Mouse (Mus musculus) hindbrain, embryonic 14.5 days (tissue): ENCODE measurements at regions not wholly inside any gene's neighbourhood (a gene's known extent, or its start where the extent isn't known, plus 50 kb on each side); places are given as distances from the start of the nearest gene placed in this dataset.

ENCODE experiments used
- ATAC-seq: fragments of 200-750 bp; cut with Nextera tagmentation; 2 replicates; pipeline ENCODE4 v1.8.0; 2017; ENCODE audit warnings: moderate number of reproducible peaks, mild to moderate bottlenecking, moderate TSS enrichment, moderate library complexity; ENCODE audit not compliant: low FRiP score
- DNase-seq: peaks from one replicate; pipeline ENCODE4 v3.0.0-alpha.2; 2015; ENCODE audit warnings: low spot score
- H3K27ac ChIP-seq: fragments of 300-500 bp; sonication (generic); 2 replicates; pipeline ENCODE4 v1.5.1; 2014; ENCODE audit warnings: mild to moderate bottlenecking, moderate library complexity
- H3K27me3 ChIP-seq: fragments of 300-500 bp; sonication (generic); 2 replicates; pipeline ENCODE4 v1.6.1; 2014; ENCODE audit warnings: mild to moderate bottlenecking, low read length, mixed read lengths; ENCODE audit not compliant: control insufficient read depth, insufficient read depth
- H3K36me3 ChIP-seq: fragments of 300-500 bp; sonication (generic); replicated peaks from 2 replicates; pipeline ENCODE4 v1.6.1; 2014; ENCODE audit not compliant: control insufficient read depth, insufficient read depth
- H3K4me1 ChIP-seq: fragments of 300-500 bp; sonication (generic); replicated peaks from 2 replicates; pipeline ENCODE4 v1.6.1; 2014; ENCODE audit warnings: antibody characterized with exemption, low read length, mixed read lengths; ENCODE audit not compliant: control insufficient read depth, insufficient read depth
- H3K4me2 ChIP-seq: fragments of 300-500 bp; sonication (generic); replicated peaks from 2 replicates; pipeline ENCODE4 v1.6.1; 2014; ENCODE audit warnings: mild to moderate bottlenecking, moderate library complexity
- H3K4me3 ChIP-seq: fragments of 300-500 bp; sonication (generic); replicated peaks from 2 replicates; pipeline ENCODE4 v1.5.1; 2014; ENCODE audit warnings: mild to moderate bottlenecking, low read length
- H3K9ac ChIP-seq: fragments of 300-500 bp; sonication (generic); 2 replicates; pipeline ENCODE4 v1.6.1; 2014
- H3K9me3 ChIP-seq: fragments of 300-500 bp; sonication (generic); 2 replicates; pipeline ENCODE4 v1.6.1; 2016; ENCODE audit warnings: low read length; ENCODE audit not compliant: control insufficient read depth
- WGBS: fragments of 180-500 bp; shearing (Covaris S2); extraction: QIAGEN DNeasy Blood & Tissue Kit; methylation state at CpG from one replicate; pipeline ENCODE4 v1.1.7; 2014; 5-methylcytosine and 5-hydroxymethylcytosine counted together

DNA sequence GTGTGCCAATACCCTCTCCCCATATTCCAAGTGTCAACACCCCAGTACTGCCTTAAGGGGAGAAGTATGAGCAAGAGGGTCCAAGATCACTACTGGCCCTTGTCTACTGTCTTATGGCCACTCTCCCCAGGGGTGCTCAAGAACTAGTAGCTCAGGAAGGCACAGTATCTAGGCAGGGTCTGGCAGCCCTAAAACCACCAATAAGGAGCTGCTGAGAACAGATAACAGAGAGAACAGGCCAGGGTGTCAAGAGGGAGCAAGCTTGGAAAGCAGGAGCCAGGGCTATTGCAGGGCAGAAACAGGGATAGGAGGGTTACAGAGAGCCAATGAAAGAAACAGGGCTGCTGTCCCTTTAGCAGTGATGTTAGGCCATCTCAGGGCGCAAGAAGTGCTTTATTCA, 139.6 kb upstream of the D7Ertd443e start:
- H3K9ac ChIP-seq: no peak overlapping the region
- no peaks in the 10 kb centered on the region for H3K4me1 ChIP-seq
- H3K36me3 ChIP-seq: no peaks in the 10 kb centered on the region
- 92% methylated on average over 1 of the region's 1 CpGs for WGBS
- no peak overlapping the region for H3K4me3 ChIP-seq
- DNase-seq (no peak), ATAC-seq (no peak)
- H3K27me3 ChIP-seq: no peaks in the 10 kb centered on the region
- no peak overlapping the region for H3K4me2 ChIP-seq
- no peaks in the 10 kb centered on the region for H3K9me3 ChIP-seq
- no peak overlapping the region for H3K27ac ChIP-seq

DNA sequence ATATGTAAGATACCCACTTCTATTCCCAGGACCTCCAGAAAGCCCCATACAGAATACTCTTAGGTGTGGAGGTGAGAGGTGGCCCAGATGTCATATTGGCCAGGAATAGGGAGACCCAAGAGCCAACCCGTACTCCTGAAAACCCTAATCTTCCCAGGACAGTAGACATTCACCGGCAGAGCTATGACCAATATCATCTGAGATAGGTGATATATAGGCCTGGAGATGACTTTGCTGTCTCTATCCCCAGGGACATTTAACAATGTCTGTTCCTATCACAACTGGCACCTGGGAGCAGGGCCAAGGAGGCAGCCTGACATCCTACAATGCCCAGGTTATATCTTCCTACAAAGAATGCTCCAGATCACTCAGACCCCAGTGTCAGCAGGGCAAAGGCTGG, 140.0 kb upstream of the D7Ertd443e start:
- no peak for ATAC-seq
- DNase-seq: no peak
- Histone ChIP-seq H3K27me3 (no peaks in the 10 kb centered on the region), H3K9ac (no peak overlapping the region), H3K4me3 (no peak overlapping the region), H3K4me2 (no peak overlapping the region), H3K36me3 (no peaks in the 10 kb centered on the region), H3K4me1 (no peaks in the 10 kb centered on the region), H3K9me3 (no peaks in the 10 kb centered on the region), H3K27ac (no peak overlapping the region)
- 98% methylated on average over 2 of the region's 2 CpGs for WGBS

DNA sequence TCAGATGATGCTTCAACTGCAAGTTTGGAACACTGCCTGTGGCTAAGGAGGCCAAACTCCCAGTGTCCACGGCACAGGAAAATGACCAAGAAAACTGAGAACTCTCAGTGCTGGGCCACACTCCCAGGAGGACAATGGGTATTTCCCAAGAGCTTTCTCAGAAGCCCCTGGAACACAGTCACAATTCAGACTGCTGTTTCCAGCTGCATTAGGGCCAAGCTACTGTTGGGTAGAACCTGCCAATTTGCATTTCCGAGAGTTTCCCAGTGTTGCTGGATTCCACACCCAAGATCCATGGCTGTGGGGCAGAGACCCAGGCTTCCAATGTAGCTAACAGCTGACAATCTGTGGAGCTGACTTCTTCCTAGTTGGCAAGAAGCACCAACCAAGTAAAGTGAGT, 141.9 kb upstream of the D7Ertd443e start:
- no peaks in the 10 kb centered on the region for H3K4me1 ChIP-seq
- H3K4me3 ChIP-seq: no peak overlapping the region
- no peaks in the 10 kb centered on the region for H3K36me3 ChIP-seq
- no peak overlapping the region for H3K9ac ChIP-seq
- DNase-seq: no peak
- WGBS: 86% methylated on average over 2 of the region's 2 CpGs
- no peak overlapping the region for H3K4me2 ChIP-seq
- H3K27ac ChIP-seq: no peak overlapping the region
- no peaks in the 10 kb centered on the region for H3K9me3 ChIP-seq
- H3K27me3 ChIP-seq: no peaks in the 10 kb centered on the region
- no peak for ATAC-seq

DNA sequence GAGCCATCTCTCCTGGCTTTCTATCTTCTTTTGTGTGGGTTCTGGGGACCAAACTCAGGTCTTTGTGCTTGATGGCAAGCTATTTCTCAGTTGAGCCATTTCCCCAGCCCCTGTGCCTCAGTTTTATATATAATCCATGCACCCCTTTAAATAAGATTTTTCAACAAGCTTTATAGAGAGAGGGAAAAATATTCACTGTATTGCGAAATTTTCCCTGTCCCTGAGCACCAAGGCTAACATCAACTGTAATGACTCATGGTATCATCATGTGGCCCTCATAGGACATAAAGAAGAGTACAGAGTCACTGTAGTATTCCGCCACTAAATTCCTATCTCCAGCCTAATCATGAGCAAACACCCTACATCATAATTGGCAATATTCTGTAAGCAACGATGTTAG, 142.4 kb upstream of the Dock1 start:
- 89% methylated on average over 3 of the region's 3 CpGs for WGBS
- no peak overlapping the region for H3K9ac ChIP-seq

DNA sequence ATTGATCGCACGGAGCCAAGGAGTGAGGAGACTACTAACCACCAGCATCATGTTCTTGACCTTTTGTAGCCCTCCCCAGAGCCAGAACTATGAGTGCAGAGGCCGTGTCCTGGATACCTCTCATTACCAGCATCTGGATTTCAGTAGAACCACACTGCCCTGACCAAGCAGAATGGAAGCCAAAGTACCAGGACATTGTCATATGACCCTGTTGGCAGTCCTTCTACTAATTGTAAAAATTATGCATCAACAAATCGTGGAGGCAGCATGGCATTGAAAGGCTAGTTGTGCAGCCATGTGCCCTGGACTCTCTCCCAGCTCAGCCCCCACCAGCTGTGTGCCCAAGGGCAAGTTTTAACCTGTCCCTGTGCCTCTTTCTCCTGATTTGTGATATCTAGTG, 135.6 kb upstream of the Dock1 start:
- Histone ChIP-seq H3K4me3 (no peak overlapping the region), H3K9me3 (no peaks in the 10 kb centered on the region), H3K9ac (no peak overlapping the region), H3K36me3 (no peaks in the 10 kb centered on the region), H3K27ac (no peak overlapping the region), H3K4me1 (no peaks in the 10 kb centered on the region), H3K4me2 (no peak overlapping the region), H3K27me3 (no peaks in the 10 kb centered on the region)
- no peak for ATAC-seq
- WGBS: 84% methylated on average over 4 of the region's 4 CpGs
- no peak for DNase-seq

More for the DNA sequence above, 142.4 kb upstream of the Dock1 start:
- H3K27me3 ChIP-seq: no peaks in the 10 kb centered on the region
- H3K27ac ChIP-seq: no peak overlapping the region
- H3K4me2 ChIP-seq: no peak overlapping the region
- DNase-seq: no peak
- H3K4me1 ChIP-seq: no peaks in the 10 kb centered on the region
- H3K4me3 ChIP-seq: no peak overlapping the region
- H3K9me3 ChIP-seq: no peaks in the 10 kb centered on the region
- ATAC-seq: no peak
- no peaks in the 10 kb centered on the region for H3K36me3 ChIP-seq

DNA sequence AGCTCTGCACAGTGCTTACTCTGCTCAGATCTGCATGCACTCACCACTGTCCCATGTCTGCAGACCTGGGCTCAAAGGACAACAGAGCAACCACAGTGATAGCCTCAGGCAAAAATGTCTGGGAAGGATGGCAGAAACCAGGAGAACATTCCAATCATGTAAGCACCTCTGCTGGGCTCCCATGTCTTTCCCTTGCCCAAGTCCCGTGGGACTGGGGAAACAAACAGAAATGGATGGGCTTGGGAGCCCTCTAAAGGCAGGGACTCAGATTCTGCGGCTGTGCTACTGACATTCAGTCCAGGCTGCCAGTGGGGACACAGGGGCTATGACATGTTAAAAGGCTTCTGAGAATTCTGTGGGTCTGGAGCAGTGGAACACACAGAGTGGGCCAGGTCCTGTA, 128.8 kb upstream of the Dock1 start:
- Histone ChIP-seq H3K9me3 (no peaks in the 10 kb centered on the region), H3K9ac (no peak overlapping the region), H3K27ac (no peak overlapping the region), H3K4me3 (no peak overlapping the region), H3K36me3 (no peaks in the 10 kb centered on the region), H3K4me2 (no peak overlapping the region), H3K27me3 (no peaks in the 10 kb centered on the region), H3K4me1 (no peaks in the 10 kb centered on the region)
- WGBS: 61% methylated on average over 2 of the region's 2 CpGs
- ATAC-seq (no peak), DNase-seq (no peak)

DNA sequence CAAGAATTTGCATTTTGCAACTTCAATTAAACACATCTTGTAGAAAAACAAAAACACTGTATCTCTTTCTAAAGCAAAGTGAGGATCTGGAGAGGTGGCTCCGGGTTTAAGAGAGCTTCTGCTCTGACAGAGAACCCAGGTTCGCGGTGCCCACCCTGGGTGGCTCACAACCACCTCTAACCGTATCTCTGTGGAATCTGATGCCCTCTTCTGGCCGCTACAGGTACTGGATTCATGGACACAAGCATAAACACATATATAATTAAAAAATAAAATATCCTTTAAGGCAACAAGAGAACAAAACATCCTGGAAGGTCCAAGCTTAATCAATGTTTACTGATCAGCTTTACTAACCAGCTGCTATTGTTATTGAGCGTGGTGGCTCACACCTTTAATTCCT, 124.3 kb upstream of the Dock1 start:
- no peak overlapping the region for H3K27ac ChIP-seq
- H3K27me3 ChIP-seq: no peaks in the 10 kb centered on the region
- no peaks in the 10 kb centered on the region for H3K9me3 ChIP-seq
- ATAC-seq (no peak), DNase-seq (no peak)
- no peaks in the 10 kb centered on the region for H3K4me1 ChIP-seq
- no peaks in the 10 kb centered on the region for H3K36me3 ChIP-seq
- WGBS: 89% methylated on average over 6 of the region's 6 CpGs
- no peak overlapping the region for H3K9ac ChIP-seq
- no peak overlapping the region for H3K4me3 ChIP-seq
- H3K4me2 ChIP-seq: no peak overlapping the region

DNA sequence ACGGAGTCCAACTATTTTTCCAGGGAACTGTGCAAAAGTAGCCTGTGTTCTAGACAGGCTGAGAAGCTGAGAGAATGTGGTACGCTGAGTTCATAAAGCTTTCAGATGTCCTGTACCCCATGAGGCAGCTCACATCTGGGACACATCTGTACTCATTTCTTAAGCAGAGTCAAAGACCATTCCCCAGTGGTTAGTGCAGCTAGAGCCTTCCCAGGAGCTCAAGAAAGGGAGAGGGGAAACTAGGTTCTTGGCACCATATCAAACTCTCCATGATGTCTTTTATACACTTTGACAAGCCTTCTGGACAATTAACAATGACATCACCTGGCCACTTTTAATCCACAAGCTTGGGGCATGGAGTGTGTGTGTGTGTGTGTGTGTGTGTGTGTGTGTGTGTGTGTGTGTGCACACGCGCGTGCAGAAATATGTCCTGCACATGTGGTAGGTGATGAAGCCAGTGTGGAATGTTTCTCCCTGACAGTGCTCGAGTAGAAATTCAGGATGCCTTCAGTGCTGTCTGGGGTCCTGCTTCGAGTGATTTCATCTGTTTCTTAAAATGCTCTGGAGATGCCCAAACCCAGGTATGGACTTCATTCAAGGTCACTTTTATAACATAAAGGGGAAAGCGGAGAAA, 121.1 kb upstream of the Dock1 start:
- Histone ChIP-seq H3K27me3 (no peaks in the 10 kb centered on the region), H3K9me3 (no peaks in the 10 kb centered on the region), H3K4me2 (no peak overlapping the region), H3K27ac (no peak overlapping the region), H3K4me1 (0 out of 2 replicates have a peak, but pooled peaks cover 6% of the 10 kb centered on the region), H3K4me3 (no peak overlapping the region), H3K9ac (no peak overlapping the region), H3K36me3 (no peaks in the 10 kb centered on the region)
- 88% methylated on average over 8 of the region's 8 CpGs for WGBS
- no peak for ATAC-seq
- no peak for DNase-seq

DNA sequence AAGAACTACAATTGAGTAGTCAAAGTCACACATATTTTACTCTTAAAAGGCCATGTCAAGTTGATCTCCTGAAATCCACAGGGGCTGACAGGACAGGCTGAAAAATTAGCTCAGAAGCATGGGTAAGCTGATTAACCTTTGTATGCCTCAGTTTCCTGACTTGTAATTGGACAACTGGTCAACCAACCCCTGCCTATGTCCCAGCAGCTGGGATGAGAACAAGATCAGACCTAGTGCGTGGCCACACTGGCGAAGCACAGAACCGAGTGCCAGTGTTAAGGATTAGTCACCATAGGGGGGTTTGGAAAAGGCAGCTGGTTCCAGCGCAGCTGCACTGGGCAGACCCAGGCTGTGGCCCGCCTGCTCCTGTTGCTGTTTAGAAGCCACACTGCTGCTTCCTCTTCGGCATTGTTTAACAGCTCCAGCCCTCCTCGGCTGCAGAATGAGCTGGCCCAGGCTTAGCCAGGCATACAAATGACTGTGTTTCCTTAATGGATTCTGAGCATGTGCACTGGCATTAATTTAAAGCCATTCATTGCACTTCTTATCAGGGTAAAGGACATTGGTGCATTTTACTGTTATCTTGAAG, 120.1 kb upstream of the Dock1 start:
- Histone ChIP-seq H3K4me1 (0 out of 2 replicates have a peak, but pooled peaks cover 6% of the 10 kb centered on the region), H3K9me3 (no peaks in the 10 kb centered on the region), H3K4me2 (no peak overlapping the region), H3K36me3 (no peaks in the 10 kb centered on the region), H3K4me3 (no peak overlapping the region), H3K9ac (no peak overlapping the region), H3K27ac (0 out of 2 replicates have a peak overlapping the region, but pooled peaks have one; percentile 28), H3K27me3 (no peaks in the 10 kb centered on the region)
- DNase-seq: peak; percentile 59
- WGBS: 27% methylated on average over 7 of the region's 7 CpGs
- ATAC-seq: no peak

DNA sequence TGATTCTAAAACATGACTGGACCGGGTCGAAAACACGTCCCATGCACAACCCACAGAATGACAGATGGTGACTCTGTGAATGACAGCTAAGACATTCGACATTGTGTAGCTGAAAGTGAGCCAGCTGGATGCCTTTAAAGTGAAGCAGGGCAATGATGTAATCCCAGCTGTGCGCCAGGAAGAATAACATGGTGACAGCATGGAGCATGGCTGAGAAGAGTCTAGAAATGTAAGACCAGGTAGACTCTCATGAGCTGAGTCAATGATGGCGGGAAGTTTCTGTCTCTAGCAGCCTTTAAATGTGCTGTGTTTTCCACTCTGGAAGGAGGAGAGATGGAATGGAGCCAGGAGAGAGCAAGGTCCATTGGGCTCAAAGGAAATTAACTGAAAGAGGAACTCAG, 118.4 kb upstream of the Dock1 start:
- no peaks in the 10 kb centered on the region for H3K27me3 ChIP-seq
- H3K9me3 ChIP-seq: no peaks in the 10 kb centered on the region
- no peaks in the 10 kb centered on the region for H3K36me3 ChIP-seq
- WGBS: 51% methylated on average over 6 of the region's 6 CpGs
- no peak overlapping the region for H3K4me3 ChIP-seq
- no peak overlapping the region for H3K9ac ChIP-seq
- H3K4me1 ChIP-seq: 0 out of 2 replicates have a peak, but pooled peaks cover 6% of the 10 kb centered on the region
- no peak for ATAC-seq
- no peak overlapping the region for H3K4me2 ChIP-seq
- no peak overlapping the region for H3K27ac ChIP-seq
- DNase-seq: peak; percentile 31
